Mouse (Mus musculus) lung, postnatal 0 days (tissue): ENCODE results near the gene Prss8.

Experiments used
- CTCF ChIP-seq: IDR thresholded peaks from 2 replicates; pipeline ENCODE4 v1.5.1; 2016; ENCODE audit warnings: antibody characterized with exemption, mild to moderate bottlenecking
- EP300 ChIP-seq: IDR thresholded peaks from 2 replicates; pipeline ENCODE4 v1.6.1; 2016; ENCODE audit warnings: antibody characterized with exemption, mild to moderate bottlenecking, control low read depth

GRCm38 (mm10) chr7:127974413-127974930 is 44.6 kb upstream of the Prss8 start:
- TF ChIP-seq EP300, result no peak
- no peak for TF ChIP-seq CTCF
